6 mouse cellular contexts compared by ENCODE assay signal in the genomic region with DNA sequence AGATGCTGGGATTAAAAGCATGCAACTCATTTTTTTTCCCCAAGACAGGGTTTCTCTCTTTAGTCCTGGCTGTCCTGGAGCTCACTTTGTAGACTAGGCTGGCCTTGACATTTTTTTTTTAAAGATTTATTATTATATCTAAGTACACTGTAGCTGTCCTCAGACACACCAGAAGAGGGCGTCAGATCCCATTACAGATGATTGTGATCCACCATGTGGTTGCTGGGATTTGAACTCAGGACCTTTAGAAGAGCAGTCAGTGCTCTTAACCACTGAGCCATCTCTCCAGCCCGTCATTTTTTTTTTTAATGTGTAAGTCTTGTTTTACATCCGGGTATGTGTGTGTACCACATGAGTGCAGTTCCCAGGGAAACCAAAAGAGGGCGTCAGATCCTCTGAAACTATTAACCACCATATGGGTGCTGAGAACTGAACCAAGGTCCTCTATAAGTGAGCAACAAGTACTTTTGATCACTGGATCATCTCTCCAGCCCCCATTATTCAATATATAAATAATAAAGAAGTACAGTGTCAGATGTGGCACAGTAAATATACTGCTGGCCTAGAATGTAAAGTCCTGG. TPM values are rescaled to one million over a fixed set of nuclear protein-coding genes. Genes with fewer than 3 reads are reported as not detected.
DNase-seq lines count a peak whose midpoint lies in the region; ATAC-seq and TF ChIP-seq lines count a peak whose summit lies in the region.
"Not testable (repeated sequence)": the region's sequence is repeated elsewhere in the genome, so short reads cannot be mapped to it uniquely, and the experiment has no call there.

No protein-coding gene starts in this region.

- WGBS in forebrain, postnatal 0 days: 95% methylated on average over 4 of the region's 4 CpGs
- 94% methylated on average over 4 of the region's 4 CpGs for WGBS in heart, adult 2 months
- WGBS in liver, postnatal 0 days (ENCODE audit: insufficient replicate concordance): 88% methylated on average over 4 of the region's 4 CpGs

- peak; percentile 57 for DNase-seq in ES-CJ7 (ENCODE audit: low read depth, low spot score)
- not testable (repeated sequence) for DNase-seq in Patski (ENCODE audit: low read depth, low spot score); forebrain, postnatal 0 days; heart, adult 2 months; left cerebral cortex, adult 2 months (ENCODE audit: extremely low spot score in 1 of 2, low spot score in 2 of 2); liver, postnatal 0 days

- TF ChIP-seq CTCF in Patski (IDR thresholded peaks at IDR 0.05): peak; percentile 50
- TF ChIP-seq CTCF in forebrain, postnatal 0 days (IDR thresholded peaks at IDR 0.05; ENCODE audit: low read depth): 0 out of 2 replicates have a peak, but pooled peaks have one; percentile 9
- peak; percentile 28; the same call in 1 of the 2 replicates for TF ChIP-seq CTCF in heart, adult 2 months (IDR thresholded peaks at IDR 0.05)
- peak; percentile 4 for TF ChIP-seq CTCF in left cerebral cortex, adult 2 months (IDR thresholded peaks at IDR 0.05)
- peak; percentile 10; the same call in 1 of the 2 replicates for TF ChIP-seq CTCF in liver, postnatal 0 days (IDR thresholded peaks at IDR 0.05; ENCODE audit: low read depth)

- TF ChIP-seq EP300 in heart, adult 2 months (IDR thresholded peaks at IDR 0.05; ENCODE audit: insufficient read depth, low read depth, low read length); liver, postnatal 0 days (IDR thresholded peaks at IDR 0.05; ENCODE audit: low read depth): not testable (repeated sequence)

- H3K27ac ChIP-seq in forebrain, postnatal 0 days (ENCODE audit: low read depth, low read length); heart, adult 2 months; left cerebral cortex, adult 2 months; liver, postnatal 0 days (ENCODE audit: low read depth): not testable (repeated sequence)

- not testable (repeated sequence) for H3K9me3 ChIP-seq in forebrain, postnatal 0 days (ENCODE audit: low read length); liver, postnatal 0 days (ENCODE audit: low read length)

- H3K27me3 ChIP-seq in Patski; forebrain, postnatal 0 days (ENCODE audit: insufficient read depth, low read length); heart, adult 2 months (ENCODE audit: control insufficient read depth, insufficient read depth, low read length); liver, postnatal 0 days (ENCODE audit: insufficient read depth, low read length): not testable (repeated sequence)

- not testable (repeated sequence) for H3K36me3 ChIP-seq in forebrain, postnatal 0 days (ENCODE audit: insufficient read depth); heart, adult 2 months (ENCODE audit: control insufficient read depth, insufficient read depth, low read length); liver, postnatal 0 days (replicated peaks; ENCODE audit: insufficient read depth, low read length)

- not testable (repeated sequence) for H3K4me1 ChIP-seq in forebrain, postnatal 0 days (ENCODE audit: insufficient read depth); heart, adult 2 months (ENCODE audit: control insufficient read depth, insufficient read depth, low read length)
- H3K4me1 ChIP-seq in liver, postnatal 0 days (ENCODE audit: insufficient read depth): peaks cover 18% of the 10 kb centered on the region

- H3K9ac ChIP-seq in forebrain, postnatal 0 days; heart, adult 2 months (ENCODE audit: low read depth, low read length); liver, postnatal 0 days (replicated peaks): not testable (repeated sequence)

- not testable (repeated sequence) for H3K4me2 ChIP-seq in forebrain, postnatal 0 days (ENCODE audit: low read depth); liver, postnatal 0 days (ENCODE audit: low read depth, low read length)

- H3K79me2 ChIP-seq in heart, adult 2 months (replicated peaks; ENCODE audit: control insufficient read depth, insufficient read depth, low read length): not testable (repeated sequence)

- CTCF ChIA-PET in Patski (lab: Charles Lee): not testable (repeated sequence)

- in situ Hi-C loops in Patski (cut with MboI; ENCODE audit: low pct_unique_long_range_greater_than_20kb): not testable (repeated sequence)

- ATAC-seq in Patski; forebrain, postnatal 0 days; liver, postnatal 0 days: not testable (repeated sequence)

- not testable (repeated sequence) for H3K4me3 ChIP-seq in forebrain, postnatal 0 days (ENCODE audit: low read depth, low read length); heart, adult 2 months; left cerebral cortex, adult 2 months; liver, postnatal 0 days (ENCODE audit: low read depth, low read length)

- not testable (repeated sequence) for TF ChIP-seq POLR2A in heart, adult 2 months (IDR thresholded peaks at IDR 0.05; ENCODE audit: insufficient read depth, low read depth, low read length)

- POLR2A ChIA-PET in Patski (lab: Charles Lee): not testable (repeated sequence)

- intact Hi-C loops in heart, adult 2 months (cut with DNase I); left cerebral cortex, adult 2 months (cut with DNase I): not testable (repeated sequence)

RNA-seq across cellular contexts. Expression of gene Flot2, which starts 4.6 kb away (rescaled TPM):
- 143 TPM for polyA plus RNA-seq in Patski (2021)
- total RNA-seq in forebrain, postnatal 0 days (2014; rRNA removed): 77.1 and 83.9 TPM in 2 replicates
- 101 and 105 TPM in 2 replicates for polyA plus RNA-seq in forebrain, postnatal 0 days (2015; fragmentation: Nextera tagmentation; extraction: Ambion mirVana)
- 10 to 100 TPM; 51.7 to 59.9 TPM for total RNA-seq in heart, adult 2 months (2021)
- polyA plus RNA-seq in heart, adult 2 months (2012; rRNA removed): 118 and 172 TPM in 2 replicates
- total RNA-seq in left cerebral cortex, adult 2 months (2021): 10 to 100 TPM; 91.2 to 96.0 TPM
- 23.1 and 25.9 TPM in 2 replicates for polyA plus RNA-seq in liver, postnatal 0 days (2015; fragmentation: Nextera tagmentation; extraction: Ambion mirVana)

RNA-seq across cellular contexts. Expression of gene Dhrs13, which starts 10.3 kb away (rescaled TPM):
- polyA plus RNA-seq in Patski (2021): 17.9 TPM
- total RNA-seq in forebrain, postnatal 0 days (2014; rRNA removed): 48.4 and 59.2 TPM in 2 replicates
- polyA plus RNA-seq in forebrain, postnatal 0 days (2015; fragmentation: Nextera tagmentation; extraction: Ambion mirVana): 40.5 and 48.4 TPM in 2 replicates
- total RNA-seq in heart, adult 2 months (2021): 1 to 10 TPM; 4.0 to 4.8 TPM
- polyA plus RNA-seq in heart, adult 2 months (2012; rRNA removed): 3.5 and 4.7 TPM in 2 replicates
- 1 to 10 TPM; 5.5 to 6.3 TPM for total RNA-seq in left cerebral cortex, adult 2 months (2021)
- 9.2 and 10.6 TPM in 2 replicates for polyA plus RNA-seq in liver, postnatal 0 days (2015; fragmentation: Nextera tagmentation; extraction: Ambion mirVana)

RNA-seq across cellular contexts. Expression of gene Eral1, which starts 37.8 kb away (rescaled TPM):
- 22.1 TPM for polyA plus RNA-seq in Patski (2021)
- 27.4 and 30.3 TPM in 2 replicates for total RNA-seq in forebrain, postnatal 0 days (2014; rRNA removed)
- 25.5 and 26.7 TPM in 2 replicates for polyA plus RNA-seq in forebrain, postnatal 0 days (2015; fragmentation: Nextera tagmentation; extraction: Ambion mirVana)
- 10 to 100 TPM; 25.0 to 28.2 TPM for total RNA-seq in heart, adult 2 months (2021)
- 34.9 and 42.4 TPM in 2 replicates for polyA plus RNA-seq in heart, adult 2 months (2012; rRNA removed)
- total RNA-seq in left cerebral cortex, adult 2 months (2021): 10 to 100 TPM; 18.9 to 19.0 TPM
- 9.3 and 10.6 TPM in 2 replicates for polyA plus RNA-seq in liver, postnatal 0 days (2015; fragmentation: Nextera tagmentation; extraction: Ambion mirVana)

RNA-seq across cellular contexts. Expression of gene Fam222b, which starts 52.1 kb away (rescaled TPM):
- polyA plus RNA-seq in Patski (2021): 18.6 TPM
- 17.4 and 24.6 TPM in 2 replicates for total RNA-seq in forebrain, postnatal 0 days (2014; rRNA removed)
- 21.9 and 24.0 TPM in 2 replicates for polyA plus RNA-seq in forebrain, postnatal 0 days (2015; fragmentation: Nextera tagmentation; extraction: Ambion mirVana)
- total RNA-seq in heart, adult 2 months (2021): 10 to 100 TPM; 10.4 to 11.4 TPM
- polyA plus RNA-seq in heart, adult 2 months (2012; rRNA removed): 11.9 and 12.6 TPM in 2 replicates
- total RNA-seq in left cerebral cortex, adult 2 months (2021): 10 to 100 TPM; 27.5 to 32.1 TPM
- 5.9 and 7.5 TPM in 2 replicates for polyA plus RNA-seq in liver, postnatal 0 days (2015; fragmentation: Nextera tagmentation; extraction: Ambion mirVana)

RNA-seq across cellular contexts. Expression of gene Phf12, which starts 59.8 kb away (rescaled TPM):
- 60.8 TPM for polyA plus RNA-seq in Patski (2021)
- total RNA-seq in forebrain, postnatal 0 days (2014; rRNA removed): 35.9 and 49.3 TPM in 2 replicates
- 6.2 and 9.1 TPM in 2 replicates for polyA plus RNA-seq in forebrain, postnatal 0 days (2015; fragmentation: Nextera tagmentation; extraction: Ambion mirVana)
- 10 to 100 TPM; 23.6 to 30.5 TPM for total RNA-seq in heart, adult 2 months (2021)
- 22.3 and 25.3 TPM in 2 replicates for polyA plus RNA-seq in heart, adult 2 months (2012; rRNA removed)
- total RNA-seq in left cerebral cortex, adult 2 months (2021): 10 to 100 TPM; 58.9 to 59.2 TPM
- polyA plus RNA-seq in liver, postnatal 0 days (2015; fragmentation: Nextera tagmentation; extraction: Ambion mirVana): 5.0 and 5.1 TPM in 2 replicates
